ENCODE assay signal across 7 mouse cellular contexts in the genomic region with DNA sequence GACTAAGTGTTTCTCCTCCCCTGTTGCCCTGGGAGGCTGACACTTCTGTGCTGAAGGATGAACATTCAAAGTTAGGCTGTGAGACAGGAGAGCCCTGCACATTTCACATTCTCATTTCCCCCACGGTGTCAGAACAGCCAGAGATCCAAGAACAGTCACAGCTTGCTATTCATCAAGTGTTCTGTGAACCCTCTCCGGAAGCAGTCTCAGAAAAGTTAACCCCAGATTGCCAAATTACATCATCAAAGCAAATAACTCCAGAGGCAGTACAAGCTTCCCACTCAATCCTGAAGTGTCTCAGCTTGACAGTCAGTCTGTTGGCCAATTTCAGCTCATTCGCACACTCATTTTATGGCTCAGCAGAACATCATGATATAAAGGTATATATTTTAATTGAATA. TPM values are rescaled to one million over a fixed set of nuclear protein-coding genes. Genes with fewer than 3 reads are reported as not detected.
A peak's percentile ranks its signal among the peaks of the same experiment; 100 is the strongest.
DNase-seq lines count a peak whose midpoint lies in the region; ATAC-seq and TF ChIP-seq lines count a peak whose summit lies in the region.

No protein-coding gene starts in this region.

- H3K4me1 ChIP-seq in bone marrow macrophage, adult 2 months (ENCODE audit: control insufficient read depth, insufficient read depth, low read length) = peaks cover 5% of the 10 kb centered on the region
- peaks cover 4% of the 10 kb centered on the region; the same call in 1 of the 2 replicates for H3K4me1 ChIP-seq in intestine, embryonic 16.5 days (ENCODE audit: control insufficient read depth, insufficient read depth, low read length)
- peaks cover 12% of the 10 kb centered on the region for H3K4me1 ChIP-seq in limb, embryonic 15.5 days

- H3K36me3 ChIP-seq in intestine, embryonic 16.5 days (ENCODE audit: control insufficient read depth, insufficient read depth, low read length) = no peaks in the 10 kb centered on the region
- H3K36me3 ChIP-seq in limb, embryonic 15.5 days = no peaks in the 10 kb centered on the region
- H3K36me3 ChIP-seq in myocyte (ENCODE audit: control insufficient read depth, insufficient read depth) = no peaks in the 10 kb centered on the region

- no peaks in the 10 kb centered on the region for H3K9me3 ChIP-seq in intestine, embryonic 16.5 days (ENCODE audit: control insufficient read depth, low read length)
- H3K9me3 ChIP-seq in limb, embryonic 15.5 days = no peaks in the 10 kb centered on the region

- ATAC-seq in intestine, embryonic 16.5 days = peak; percentile 47
- no peak for ATAC-seq in limb, embryonic 15.5 days (ENCODE audit: insufficient number of reproducible peaks, low FRiP score, low TSS enrichment, low read depth)

- no peaks in the 10 kb centered on the region for H3K79me2 ChIP-seq in myocyte (ENCODE audit: control insufficient read depth, insufficient read depth)

- H3ac ChIP-seq in myocyte (ENCODE audit: control insufficient read depth, insufficient read length) = no peak overlapping the region

- H3K27ac ChIP-seq in bone marrow macrophage, adult 2 months (ENCODE audit: insufficient read depth, low read depth, low read length) = no peak overlapping the region
- H3K27ac ChIP-seq in intestine, embryonic 16.5 days (ENCODE audit: low read length) = no peak overlapping the region
- H3K27ac ChIP-seq in limb, embryonic 15.5 days = 0 out of 2 replicates have a peak overlapping the region, but pooled peaks have one; percentile 50

- H3K4me2 ChIP-seq in intestine, embryonic 16.5 days (ENCODE audit: low read depth, low read length) = peak overlapping the region; percentile 60; the same call in 1 of the 2 replicates
- peak overlapping the region; percentile 72 for H3K4me2 ChIP-seq in limb, embryonic 15.5 days
- H3K4me2 ChIP-seq in myocyte (ENCODE audit: low read depth) = peak overlapping the region; percentile 88

- 5% methylated on average over 3 of the region's 3 CpGs for WGBS in intestine, embryonic 16.5 days
- WGBS in limb, embryonic 15.5 days = under 1% methylated on average over 3 of the region's 3 CpGs

- H3K9ac ChIP-seq in intestine, embryonic 16.5 days (ENCODE audit: low read depth, low read length) = 0 out of 2 replicates have a peak overlapping the region, but pooled peaks have one; percentile 21
- H3K9ac ChIP-seq in limb, embryonic 15.5 days = no peak overlapping the region

- H3K4me3 ChIP-seq in bone marrow macrophage, adult 2 months (ENCODE audit: insufficient read depth, low read length) = peak overlapping the region; percentile 1; the same call in 1 of the 2 replicates
- H3K4me3 ChIP-seq in intestine, embryonic 16.5 days (ENCODE audit: low read length) = 0 out of 2 replicates have a peak overlapping the region, but pooled peaks have one; percentile 3
- H3K4me3 ChIP-seq in limb, embryonic 15.5 days = peak overlapping the region; percentile 45
- H3K4me3 ChIP-seq in myocyte = peak overlapping the region; percentile 33

- TF ChIP-seq CTCF in bone marrow macrophage, adult 2 months (IDR thresholded peaks at IDR 0.05; ENCODE audit: low read depth, low read length) = no peak

- peak; percentile 41 to 55 for DNase-seq in cerebellum, postnatal 25 days
- DNase-seq in heart, adult 11 months = peak; percentile 95
- no peak for DNase-seq in spleen, postnatal 14 days (ENCODE audit: low spot score in 2 of 2)

- no peak for TF ChIP-seq POLR2A in bone marrow macrophage, adult 2 months (IDR thresholded peaks at IDR 0.05; ENCODE audit: borderline replicate concordance, low read depth, low read length)
- no peak for TF ChIP-seq POLR2A in myocyte (IDR thresholded peaks at IDR 0.05; ENCODE audit: insufficient read length, low read depth)

- no peaks in the 10 kb centered on the region for H3K27me3 ChIP-seq in intestine, embryonic 16.5 days (replicated peaks; ENCODE audit: control insufficient read depth, insufficient read depth, low read length)
- H3K27me3 ChIP-seq in limb, embryonic 15.5 days = no peaks in the 10 kb centered on the region
- no peaks in the 10 kb centered on the region for H3K27me3 ChIP-seq in myocyte (ENCODE audit: control insufficient read depth, insufficient read depth, insufficient read length)

TF ChIP-seq in myocyte, 11 proteins besides CTCF, POLR2A, EP300 and RAD21:
- TF ChIP-seq SRF (IDR thresholded peaks at IDR 0.05; ENCODE audit: control insufficient read depth, insufficient read length, low read depth) = no peak
- TF ChIP-seq MYOG (IDR thresholded peaks at IDR 0.05; ENCODE audit: control insufficient read depth in 1 of 3, insufficient read depth in 1 of 3, insufficient read length in 2 of 3, low read depth in 2 of 3) = no peak
- peak; percentile 50; the same call in 1 of the 2 replicates for TF ChIP-seq CEBPB (IDR thresholded peaks at IDR 0.05; ENCODE audit: insufficient read depth, poor library complexity, severe bottlenecking)
- TF ChIP-seq MYOD1 (IDR thresholded peaks at IDR 0.05; ENCODE audit: control insufficient read depth in 1 of 3, insufficient read length in 2 of 3, low read depth in 2 of 3) = no peak
- TF ChIP-seq USF1 (IDR thresholded peaks at IDR 0.05; ENCODE audit: low read depth) = no peak
TF ChIP-seq in myocyte: peak in this region for 1.

RNA-seq across cellular contexts. Expression of gene Abca8b, which starts 0.6 kb away (rescaled TPM):
- 1.1 and 1.2 TPM in 2 replicates for polyA plus RNA-seq in bone marrow macrophage, adult 2 months (2012; ENCODE audit: insufficient read depth, insufficient read length, missing spikeins)
- polyA plus RNA-seq in intestine, embryonic 16.5 days (2015; fragmentation: Nextera tagmentation; extraction: Ambion mirVana) = 0.53 and 0.84 TPM in 2 replicates
- polyA plus RNA-seq in limb, embryonic 15.5 days (2015; fragmentation: Nextera tagmentation; extraction: Ambion mirVana) = 1.4 and 1.8 TPM in 2 replicates
- polyA plus RNA-seq in myocyte (2012; fragmentation: generic; extraction: Trizol) = 2.1 TPM

Comparison
In these comparisons a context has a peak if more than half of its experiments do, and no peak if none do; other contexts are left out.
1. DNase-seq: peak in cerebellum, postnatal 25 days (2 of 2) and heart, adult 11 months (single experiment); none in spleen, postnatal 14 days (0 of 2).
2. Peak in every context shown above with its lines, with median percentiles within 50 percentile points of each other: H3K4me3 ChIP-seq and H3K4me2 ChIP-seq.